Mouse (Mus musculus) kidney, postnatal 14 days (tissue): ENCODE measurements around the gene Eef1a1.
A peak's percentile ranks its signal among the peaks of the same experiment; 100 is the strongest.
"Not testable (repeated sequence)": the region's sequence is repeated elsewhere in the genome, so short reads cannot be mapped to it uniquely, and the experiment has no call there.

Source experiments
- DNase-seq: peaks from one replicate; pipeline ENCODE4 v3.0.0; 2022; ENCODE audit warnings: mixed read lengths

The Eef1a1 gene

GRCm38 (mm10) chr9:78506722-78507077, 17.7 kb upstream of the Eef1a1 start:
- no peak for DNase-seq

GRCm38 (mm10) chr9:78506002-78506721, 17.2 kb upstream of the Eef1a1 start:
- peak; percentile 69 for DNase-seq

- no peak for DNase-seq
These were observed 16.3 kb upstream of the Eef1a1 start for GRCm38 (mm10) chr9:78505223-78505622.

- DNase-seq: no peak
These were observed 15.7 kb upstream of the Eef1a1 start for GRCm38 (mm10) chr9:78504679-78505078.

- no peak for DNase-seq
These were observed 15.2 kb upstream of the Eef1a1 start for GRCm38 (mm10) chr9:78504133-78504532.

- no peak for DNase-seq
These were observed 14.5 kb upstream of the Eef1a1 start for GRCm38 (mm10) chr9:78503223-78504079.

GRCm38 (mm10) chr9:78501284-78501683, 12.3 kb upstream of the Eef1a1 start:
- no peak for DNase-seq

- no peak for DNase-seq
These were observed 11.4 kb upstream of the Eef1a1 start for GRCm38 (mm10) chr9:78500386-78500785.

- DNase-seq: no peak
These were observed 4.2 kb upstream of the Eef1a1 start for GRCm38 (mm10) chr9:78493171-78493570.

- DNase-seq: no peak
These were observed 3.3 kb upstream of the Eef1a1 start for GRCm38 (mm10) chr9:78492254-78492653.

GRCm38 (mm10) chr9:78491169-78491568, 2.2 kb upstream of the Eef1a1 start:
- no peak for DNase-seq

GRCm38 (mm10) chr9:78488021-78488420, 930 bp downstream of the Eef1a1 start:
- DNase-seq: not testable (repeated sequence)

GRCm38 (mm10) chr9:78484660-78485059, 4.3 kb downstream of the Eef1a1 start:
- DNase-seq: no peak

GRCm38 (mm10) chr9:78482386-78482785, 6.6 kb downstream of the Eef1a1 start:
- no peak for DNase-seq

- peak; percentile 97 for DNase-seq
These were observed 7.3 kb downstream of the Eef1a1 start for GRCm38 (mm10) chr9:78481423-78482331.

GRCm38 (mm10) chr9:78480706-78481358, 8.1 kb downstream of the Eef1a1 start:
- peak; percentile 89 for DNase-seq

GRCm38 (mm10) chr9:78480227-78480626, 8.7 kb downstream of the Eef1a1 start:
- DNase-seq: not testable (repeated sequence)

- DNase-seq: not testable (repeated sequence)
These were observed 9.6 kb downstream of the Eef1a1 start for GRCm38 (mm10) chr9:78479308-78479707.

- DNase-seq: not testable (repeated sequence)
These were observed 10.8 kb downstream of the Eef1a1 start for GRCm38 (mm10) chr9:78478009-78478605.

GRCm38 (mm10) chr9:78477021-78477551, 11.9 kb downstream of the Eef1a1 start:
- DNase-seq: peak; percentile 39

- DNase-seq: no peak
These were observed 12.4 kb downstream of the Eef1a1 start for GRCm38 (mm10) chr9:78476531-78477020.

- DNase-seq: no peak
These were observed 13.1 kb downstream of the Eef1a1 start for GRCm38 (mm10) chr9:78475873-78476272.
